Mouse (Mus musculus) mesoderm, embryonic 11.5 days (tissue): ENCODE data around the gene Pold3.
A peak's percentile ranks its signal among the peaks of the same experiment; 100 is the strongest.

Source experiments
- DNase-seq: peaks from one replicate; pipeline ENCODE4 v3.0.0-alpha.2; 2012; ENCODE audit warnings: low read depth, low spot score

Gene Pold3

GRCm38 (mm10) chr7:100121376-100121789 lies at the start of gene Pold3:
Gene Pold3 (minus strand): TSS chr7:100121565.
- peak; percentile 99 for DNase-seq

- no peak for DNase-seq
Observed at GRCm38 (mm10) chr7:100170756-100171155, 49.4 kb upstream of the Pold3 start.

GRCm38 (mm10) chr7:100168654-100169053 lies 47.3 kb upstream of the Pold3 start:
- DNase-seq, result no peak

- DNase-seq, result no peak
Observed at GRCm38 (mm10) chr7:100163506-100163905, 42.1 kb upstream of the Pold3 start.

- DNase-seq, result no peak
Observed at GRCm38 (mm10) chr7:100160006-100160405, 38.6 kb upstream of the Pold3 start.

GRCm38 (mm10) chr7:100159105-100159841 lies 37.9 kb upstream of the Pold3 start, which contains the start of gene Lipt2:
Gene Lipt2 (plus strand): TSS chr7:100159277.
- DNase-seq, result peak; percentile 93

- DNase-seq, result no peak
Observed at GRCm38 (mm10) chr7:100157669-100158068, 36.3 kb upstream of the Pold3 start.

GRCm38 (mm10) chr7:100150626-100151025 lies 29.3 kb upstream of the Pold3 start:
- no peak for DNase-seq

- no peak for DNase-seq
Observed at GRCm38 (mm10) chr7:100150086-100150485, 28.7 kb upstream of the Pold3 start.

GRCm38 (mm10) chr7:100148586-100148985 lies 27.2 kb upstream of the Pold3 start:
- no peak for DNase-seq

GRCm38 (mm10) chr7:100140591-100140990 lies 19.2 kb upstream of the Pold3 start:
- no peak for DNase-seq

- DNase-seq, result no peak
Observed at GRCm38 (mm10) chr7:100138075-100138474, 16.7 kb upstream of the Pold3 start.

GRCm38 (mm10) chr7:100137038-100137437 lies 15.7 kb upstream of the Pold3 start:
- DNase-seq, result no peak

GRCm38 (mm10) chr7:100132379-100132778 lies 11.0 kb upstream of the Pold3 start:
- no peak for DNase-seq

GRCm38 (mm10) chr7:100130592-100130991 lies 9.2 kb upstream of the Pold3 start:
- DNase-seq, result no peak

- no peak for DNase-seq
Observed at GRCm38 (mm10) chr7:100128262-100129041, 7.1 kb upstream of the Pold3 start.

- no peak for DNase-seq
Observed at GRCm38 (mm10) chr7:100126514-100126913, 5.1 kb upstream of the Pold3 start.

- DNase-seq, result no peak
Observed at GRCm38 (mm10) chr7:100125166-100125565, 3.8 kb upstream of the Pold3 start.

- DNase-seq, result peak; percentile 39
Observed at GRCm38 (mm10) chr7:100124211-100124610, 2.8 kb upstream of the Pold3 start.

GRCm38 (mm10) chr7:100123486-100123885 lies 2.1 kb upstream of the Pold3 start:
- DNase-seq, result peak; percentile 49

- peak; percentile 68 for DNase-seq
Observed at GRCm38 (mm10) chr7:100120791-100121261, 539 bp downstream of the Pold3 start.

GRCm38 (mm10) chr7:100114279-100114678 lies 7.1 kb downstream of the Pold3 start:
- no peak for DNase-seq

- no peak for DNase-seq
Observed at GRCm38 (mm10) chr7:100113821-100114220, 7.5 kb downstream of the Pold3 start.
